Mouse (Mus musculus) lung, embryonic 14.5 days (tissue): ENCODE measurements around the gene Rpl38. TPM values are rescaled to one million over a fixed set of nuclear protein-coding genes. Genes with fewer than 3 reads are reported as not detected.

ENCODE experiments used
- ATAC-seq: fragments of 200-750 bp; cut with Nextera tagmentation; 2 replicates; pipeline ENCODE4 v1.8.0; 2017; ENCODE audit warnings: mild to moderate bottlenecking, moderate TSS enrichment, moderate library complexity; ENCODE audit not compliant: insufficient read depth
- DNase-seq: peaks from one replicate; pipeline ENCODE4 v3.0.0-alpha.2; 2015
- H3K27ac ChIP-seq: fragments of 300-500 bp; sonication (generic); 2 replicates; pipeline ENCODE4 v1.5.1; 2014; ENCODE audit warnings: low read depth, mild to moderate bottlenecking, moderate library complexity
- H3K27me3 ChIP-seq: fragments of 300-500 bp; sonication (generic); 2 replicates; pipeline ENCODE4 v1.6.1; 2014; ENCODE audit warnings: low read length, control low read depth; ENCODE audit not compliant: insufficient read depth
- H3K36me3 ChIP-seq: fragments of 300-500 bp; sonication (generic); 2 replicates; pipeline ENCODE4 v1.6.1; 2014; ENCODE audit warnings: control low read depth; ENCODE audit not compliant: insufficient read depth
- H3K4me1 ChIP-seq: fragments of 300-500 bp; sonication (generic); 2 replicates; pipeline ENCODE4 v1.6.1; 2014; ENCODE audit warnings: antibody characterized with exemption, control low read depth; ENCODE audit not compliant: insufficient read depth
- H3K4me2 ChIP-seq: fragments of 300-500 bp; sonication (generic); 2 replicates; pipeline ENCODE4 v1.6.1; 2014; ENCODE audit warnings: mild to moderate bottlenecking
- H3K4me3 ChIP-seq: fragments of 300-500 bp; sonication (generic); 2 replicates; pipeline ENCODE4 v1.5.1; 2014; ENCODE audit warnings: low read depth, low read length
- H3K9ac ChIP-seq: fragments of 300-500 bp; sonication (generic); 2 replicates; pipeline ENCODE4 v1.6.1; 2014
- H3K9me3 ChIP-seq: fragments of 300-500 bp; sonication (generic); 2 replicates; pipeline ENCODE4 v1.6.1; 2016; ENCODE audit warnings: low read depth, low read length, control low read depth
- CTCF ChIP-seq: IDR thresholded peaks from 2 replicates; pipeline ENCODE4 v1.5.1; 2016; ENCODE audit warnings: antibody characterized with exemption, low read depth
- WGBS: fragments of 180-500 bp; shearing (Covaris S2); extraction: QIAGEN DNeasy Blood & Tissue Kit; methylation state at CpG from one replicate; pipeline ENCODE4 v1.1.7; 2014; 5-methylcytosine and 5-hydroxymethylcytosine counted together
- polyA plus RNA-seq: library from polyadenylated mRNA; unstranded; fragments of >200 nt; fragmentation: Nextera tagmentation; extraction: Ambion mirVana; gene quantifications from 2 replicates; pipeline ENCODE4 v1.2.1, GENCODE M21; 2014

The Rpl38 gene
- polyA plus RNA-seq, 1 experiment from 2014 or later, result 978 TPM

DNA sequence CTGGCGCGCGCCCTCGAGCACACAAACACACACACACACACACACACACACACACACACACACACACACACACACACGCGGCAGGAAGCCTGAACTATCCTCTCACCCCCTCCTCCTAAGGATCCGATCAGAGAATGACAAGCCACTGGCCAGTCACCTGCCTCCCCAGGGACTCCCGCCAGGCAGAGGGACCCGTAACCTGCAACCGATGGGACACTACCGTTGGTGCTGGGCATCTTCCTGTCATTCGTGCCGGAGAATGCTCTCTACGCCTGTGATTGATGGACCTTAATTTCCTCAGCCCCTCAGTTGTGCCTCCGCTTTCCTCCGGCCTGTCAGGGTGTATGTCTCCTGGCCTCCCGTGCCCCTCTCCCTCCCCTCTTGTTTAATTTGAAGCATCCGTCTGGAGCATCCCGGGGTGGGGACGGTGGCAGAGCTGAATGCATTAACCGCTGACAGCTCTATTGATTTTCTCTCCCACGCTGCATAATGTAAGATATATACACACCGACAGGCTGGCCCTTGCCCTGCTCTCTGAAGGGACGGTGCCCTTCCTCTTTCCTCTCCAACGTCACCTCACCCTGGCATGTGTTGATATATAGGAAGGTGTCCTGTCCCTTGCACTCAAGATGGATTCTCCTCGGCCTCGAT, 11.2 kb upstream of the Rpl38 start:
- ATAC-seq (no peak), DNase-seq (no peak)
- Histone ChIP-seq H3K27me3 (no peaks in the 10 kb centered on the region), H3K4me2 (no peak overlapping the region), H3K9me3 (no peaks in the 10 kb centered on the region), H3K4me1 (no peaks in the 10 kb centered on the region), H3K9ac (no peak overlapping the region), H3K4me3 (no peak overlapping the region), H3K36me3 (no peaks in the 10 kb centered on the region), H3K27ac (no peak overlapping the region)
- 22% methylated on average over 27 of the region's 27 CpGs for WGBS
- no peak for TF ChIP-seq CTCF

DNA sequence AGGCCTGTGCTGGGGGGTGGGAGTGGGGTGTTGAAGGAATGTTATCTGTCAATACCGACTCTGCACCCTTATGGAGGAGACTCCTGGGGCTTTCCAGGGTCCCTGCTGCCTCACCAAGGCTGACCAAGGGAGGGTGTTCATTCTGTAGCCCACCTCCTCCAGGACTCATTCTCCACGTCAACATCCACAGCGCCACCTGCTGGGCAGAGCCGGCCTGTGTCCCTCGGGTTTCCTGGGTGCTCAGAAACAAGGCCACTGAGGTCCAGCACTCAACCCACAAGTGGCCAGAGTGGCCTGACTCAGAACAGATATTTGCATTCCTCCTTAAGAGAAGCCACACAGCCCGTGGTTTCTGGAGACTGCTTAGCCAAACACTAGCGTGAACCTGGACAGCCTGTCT, 10.6 kb upstream of the Rpl38 start:
- TF ChIP-seq CTCF, result peak; percentile 71
- Histone ChIP-seq H3K27me3 (no peaks in the 10 kb centered on the region), H3K9me3 (no peaks in the 10 kb centered on the region), H3K9ac (no peak overlapping the region), H3K4me1 (no peaks in the 10 kb centered on the region), H3K36me3 (no peaks in the 10 kb centered on the region), H3K4me3 (no peak overlapping the region), H3K4me2 (no peak overlapping the region), H3K27ac (no peak overlapping the region)
- ATAC-seq, result no peak
- 9% methylated on average over 7 of the region's 7 CpGs for WGBS
- peak; percentile 72 for DNase-seq

DNA sequence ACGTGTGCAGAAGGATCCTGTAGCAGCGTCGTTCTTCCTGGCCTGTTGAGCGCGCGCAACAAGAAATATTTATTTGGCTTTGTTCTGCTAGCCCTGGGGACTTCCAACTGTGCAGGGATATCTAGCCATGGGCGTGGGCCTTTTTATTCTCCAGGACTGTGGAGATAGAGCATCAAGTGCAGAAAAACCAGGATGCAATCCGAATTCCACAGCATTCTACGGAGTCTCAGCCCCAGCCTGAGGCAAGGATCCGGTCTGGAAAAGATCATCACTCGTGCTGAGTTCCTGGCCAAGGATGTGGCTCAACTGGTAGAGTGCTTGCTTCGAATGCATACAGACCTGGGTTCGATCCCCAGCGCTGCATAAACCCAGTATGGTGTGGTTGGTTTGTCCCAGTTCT, 6.2 kb upstream of the Rpl38 start:
- Histone ChIP-seq H3K9ac (no peak overlapping the region), H3K27me3 (peaks cover 4% of the 10 kb centered on the region; the same call in 1 of the 2 replicates), H3K4me2 (no peak overlapping the region), H3K36me3 (no peaks in the 10 kb centered on the region), H3K4me1 (no peaks in the 10 kb centered on the region), H3K4me3 (no peak overlapping the region), H3K9me3 (no peaks in the 10 kb centered on the region), H3K27ac (no peak overlapping the region)
- ATAC-seq, result no peak
- TF ChIP-seq CTCF, result no peak
- DNase-seq, result no peak
- whole genome bisulfite sequencing, result 84% methylated on average over 14 of the region's 14 CpGs

DNA sequence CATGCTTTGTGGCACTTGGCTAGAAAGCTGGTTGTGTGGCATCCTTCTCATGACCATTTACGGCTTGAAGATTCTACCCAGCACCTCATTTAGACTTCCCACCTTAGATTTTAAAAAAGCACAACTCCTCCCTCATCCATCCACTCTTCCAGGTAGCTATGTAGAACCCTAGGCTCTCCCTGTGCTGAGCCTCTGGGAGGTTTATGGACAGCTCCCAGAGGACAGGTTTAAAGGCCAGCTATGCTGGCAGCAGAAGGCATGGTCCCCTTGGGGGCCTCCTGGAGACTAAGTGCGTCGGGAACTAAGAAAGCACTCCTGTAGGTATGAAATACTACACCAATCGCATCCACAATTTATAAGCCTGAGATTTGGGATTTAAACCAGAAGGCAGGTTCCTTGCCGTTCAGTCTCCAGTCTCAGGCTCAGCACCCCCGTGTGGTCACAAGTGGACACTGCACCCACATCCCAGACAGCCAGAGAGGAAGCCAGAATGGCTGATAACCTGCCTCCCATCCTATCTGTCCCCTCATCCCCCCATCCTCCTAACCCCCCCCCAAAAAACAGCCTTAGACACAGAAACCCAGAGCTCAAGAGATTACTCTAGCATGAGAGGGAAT, 5.5 kb upstream of the Rpl38 start:
- Histone ChIP-seq H3K9ac (no peak overlapping the region), H3K4me3 (no peak overlapping the region), H3K27ac (no peak overlapping the region), H3K4me2 (no peak overlapping the region), H3K36me3 (no peaks in the 10 kb centered on the region), H3K4me1 (no peaks in the 10 kb centered on the region), H3K9me3 (no peaks in the 10 kb centered on the region), H3K27me3 (peaks cover 4% of the 10 kb centered on the region; the same call in 1 of the 2 replicates)
- DNase-seq (peak; percentile 75), ATAC-seq (no peak)
- 39% methylated on average over 6 of the region's 6 CpGs for WGBS
- TF ChIP-seq CTCF, result peak; percentile 80

DNA sequence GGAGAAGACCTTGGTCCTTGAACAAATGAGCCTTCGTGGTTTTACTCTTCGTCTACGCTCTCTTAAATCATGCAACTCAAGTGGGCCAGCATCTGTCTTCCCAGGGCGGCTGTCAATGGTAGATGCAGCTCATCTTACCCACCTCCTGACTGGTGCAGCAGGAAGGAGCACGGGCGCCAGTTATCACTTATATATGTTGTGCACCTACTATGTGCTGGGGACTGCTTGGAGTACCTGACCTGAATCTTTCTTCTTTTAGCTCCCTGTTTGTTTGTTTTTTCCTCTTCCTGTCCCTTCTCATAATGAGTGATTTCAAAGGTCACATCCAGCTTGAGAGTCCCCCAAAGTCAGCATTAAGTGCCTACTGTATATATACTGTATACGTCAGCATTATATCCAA, 4.2 kb upstream of the Rpl38 start:
- ATAC-seq, result no peak
- Histone ChIP-seq H3K9me3 (no peaks in the 10 kb centered on the region), H3K4me2 (no peak overlapping the region), H3K9ac (no peak overlapping the region), H3K27ac (no peak overlapping the region), H3K27me3 (peaks cover 4% of the 10 kb centered on the region; the same call in 1 of the 2 replicates), H3K4me3 (no peak overlapping the region), H3K36me3 (no peaks in the 10 kb centered on the region), H3K4me1 (no peaks in the 10 kb centered on the region)
- no peak for TF ChIP-seq CTCF
- 62% methylated on average over 7 of the region's 7 CpGs for WGBS
- no peak for DNase-seq

DNA sequence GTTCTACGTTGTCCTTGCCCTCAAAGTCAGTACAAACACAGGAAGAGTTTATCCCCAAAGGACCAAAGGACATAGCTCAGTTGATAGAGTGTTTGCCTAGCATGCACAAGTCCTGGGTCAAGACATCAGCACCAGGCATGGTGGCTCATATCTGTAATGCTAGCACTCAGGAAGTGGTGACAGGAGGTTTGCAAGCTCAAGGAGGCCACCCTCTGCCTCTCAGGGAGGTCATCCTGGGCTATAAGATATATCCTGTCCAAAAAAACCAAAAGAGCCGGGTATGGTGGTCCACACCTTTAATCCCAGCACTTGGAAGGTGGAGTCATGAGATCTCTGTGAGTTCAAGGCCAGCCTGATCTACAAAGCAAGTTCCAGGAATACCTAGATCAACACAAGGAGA, 2.9 kb upstream of the Rpl38 start:
- no peak overlapping the region for H3K9ac ChIP-seq
- H3K36me3 ChIP-seq, result peaks cover 12% of the 10 kb centered on the region
- 53% methylated on average over 2 of the region's 2 CpGs for WGBS
- DNase-seq (no peak), ATAC-seq (no peak)
- no peak overlapping the region for H3K4me3 ChIP-seq
- no peak overlapping the region for H3K4me2 ChIP-seq
- no peaks in the 10 kb centered on the region for H3K9me3 ChIP-seq
- H3K27me3 ChIP-seq, result peaks cover 4% of the 10 kb centered on the region; the same call in 1 of the 2 replicates
- TF ChIP-seq CTCF, result no peak
- peaks cover 8% of the 10 kb centered on the region; the same call in 1 of the 2 replicates for H3K4me1 ChIP-seq
- no peak overlapping the region for H3K27ac ChIP-seq

DNA sequence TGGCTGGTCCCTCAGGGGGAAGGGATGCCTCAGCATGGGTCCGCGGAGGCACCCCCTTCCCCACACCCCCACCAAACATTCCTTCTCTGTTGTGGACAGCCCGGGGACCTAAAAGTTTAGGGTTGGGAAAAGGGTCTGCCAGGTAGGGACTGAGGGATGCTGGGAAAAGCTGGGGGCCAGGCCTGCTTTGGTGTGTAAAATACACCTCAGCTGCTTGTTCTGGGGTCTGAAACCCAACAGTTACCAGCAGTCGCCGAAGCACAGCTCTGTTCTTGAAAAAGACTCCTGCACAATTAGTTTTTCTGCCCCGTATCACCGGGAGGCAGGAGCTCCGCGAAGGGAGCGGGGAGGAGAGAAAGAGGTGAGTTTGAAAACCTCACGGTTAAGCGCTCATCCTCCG, 1.5 kb upstream of the Rpl38 start:
- Histone ChIP-seq H3K4me1 (peaks cover 12% of the 10 kb centered on the region; the same call in 1 of the 2 replicates), H3K9me3 (no peaks in the 10 kb centered on the region), H3K9ac (no peak overlapping the region), H3K27me3 (peaks cover 4% of the 10 kb centered on the region; the same call in 1 of the 2 replicates), H3K4me2 (no peak overlapping the region), H3K27ac (no peak overlapping the region), H3K4me3 (no peak overlapping the region), H3K36me3 (peaks cover 26% of the 10 kb centered on the region)
- no peak for TF ChIP-seq CTCF
- no peak for ATAC-seq
- DNase-seq, result no peak
- WGBS, result 8% methylated on average over 13 of the region's 13 CpGs
